Mouse (Mus musculus) G1E (cell line): Measurements from ENCODE around the gene Atp6v1e1. TPM values are rescaled to one million over a fixed set of nuclear protein-coding genes. Genes with fewer than 3 reads are reported as not detected.

ENCODE experiments used
- ATAC-seq: 2 replicates; pipeline ENCODE4 v1.8.0; 2016; ENCODE audit warnings: mild to moderate bottlenecking; ENCODE audit not compliant: insufficient number of reproducible peaks, poor library complexity, low FRiP score, severe bottlenecking; ENCODE audit errors: extremely low read depth
- DNase-seq: peaks from one replicate; pipeline ENCODE4 v3.0.0; 2012; ENCODE audit warnings: low spot score
- H3K27me3 ChIP-seq: 2 replicates; pipeline ENCODE4 v1.6.1; 2012; ENCODE audit warnings: mild to moderate bottlenecking, low read length, inconsistent platforms; ENCODE audit not compliant: insufficient read depth
- H3K36me3 ChIP-seq: replicated peaks from 2 replicates; pipeline ENCODE3; 2012; ENCODE audit warnings: mild to moderate bottlenecking, inconsistent platforms
- H3K4me1 ChIP-seq: 2 replicates; pipeline ENCODE4 v1.6.1; 2012; ENCODE audit warnings: low read depth, low read length, inconsistent platforms, mixed read lengths; ENCODE audit not compliant: insufficient read depth
- H3K4me3 ChIP-seq: 2 replicates; pipeline ENCODE4 v1.5.1; 2012; ENCODE audit warnings: low read depth, mild to moderate bottlenecking, inconsistent platforms, low read length, moderate library complexity, mixed read lengths
- H3K9me3 ChIP-seq: replicated peaks from 2 replicates; pipeline ENCODE4 v1.6.1; 2012; ENCODE audit warnings: inconsistent platforms
- CTCF ChIP-seq: IDR thresholded peaks from 2 replicates; pipeline ENCODE4 v1.5.1; 2012; ENCODE audit warnings: low read depth, low read length, inconsistent platforms, mixed read lengths
- GATA1 ChIP-seq: IDR thresholded peaks from 2 replicates; pipeline ENCODE4 v1.6.1; 2012; ENCODE audit warnings: borderline replicate concordance, low read length, inconsistent platforms, mixed read lengths
- GATA2 ChIP-seq: IDR thresholded peaks from 2 replicates; pipeline ENCODE4 v1.6.1; 2012; ENCODE audit warnings: low read depth, low read length, inconsistent platforms, borderline replicate concordance
- POLR2AphosphoS5 ChIP-seq: IDR thresholded peaks from 2 replicates; pipeline ENCODE4 v1.6.1; 2012; ENCODE audit warnings: low read depth, low read length, inconsistent platforms; ENCODE audit not compliant: insufficient replicate concordance
- TAL1 ChIP-seq: conservative IDR thresholded peaks from 2 replicates; pipeline ENCODE4 v1.6.1; 2012; ENCODE audit warnings: low read depth, low read length, inconsistent platforms, mixed read lengths
- polyA plus RNA-seq: library from polyadenylated mRNA; stranded (reverse); fragments of >175 nt; gene quantifications from 2 replicates; pipeline ENCODE4 v1.2.3, GENCODE M21; 2012
- total RNA-seq, 2 experiments: library from RNA; stranded (forward) in 1 of 2; stranded (reverse) in 1 of 2; fragments of 200-1000 nt in 1 of 2; fragments of >200 nt in 1 of 2; fragmentation: Nextera tagmentation in 1 of 2; gene quantifications; 2 replicates each; pipeline ENCODE4 v1.2.3; 2014 to 2017

Atp6v1e1 gene
- total and polyA plus RNA-seq, 3 experiments, result 50.0 to 247 (median 124) TPM

DNA sequence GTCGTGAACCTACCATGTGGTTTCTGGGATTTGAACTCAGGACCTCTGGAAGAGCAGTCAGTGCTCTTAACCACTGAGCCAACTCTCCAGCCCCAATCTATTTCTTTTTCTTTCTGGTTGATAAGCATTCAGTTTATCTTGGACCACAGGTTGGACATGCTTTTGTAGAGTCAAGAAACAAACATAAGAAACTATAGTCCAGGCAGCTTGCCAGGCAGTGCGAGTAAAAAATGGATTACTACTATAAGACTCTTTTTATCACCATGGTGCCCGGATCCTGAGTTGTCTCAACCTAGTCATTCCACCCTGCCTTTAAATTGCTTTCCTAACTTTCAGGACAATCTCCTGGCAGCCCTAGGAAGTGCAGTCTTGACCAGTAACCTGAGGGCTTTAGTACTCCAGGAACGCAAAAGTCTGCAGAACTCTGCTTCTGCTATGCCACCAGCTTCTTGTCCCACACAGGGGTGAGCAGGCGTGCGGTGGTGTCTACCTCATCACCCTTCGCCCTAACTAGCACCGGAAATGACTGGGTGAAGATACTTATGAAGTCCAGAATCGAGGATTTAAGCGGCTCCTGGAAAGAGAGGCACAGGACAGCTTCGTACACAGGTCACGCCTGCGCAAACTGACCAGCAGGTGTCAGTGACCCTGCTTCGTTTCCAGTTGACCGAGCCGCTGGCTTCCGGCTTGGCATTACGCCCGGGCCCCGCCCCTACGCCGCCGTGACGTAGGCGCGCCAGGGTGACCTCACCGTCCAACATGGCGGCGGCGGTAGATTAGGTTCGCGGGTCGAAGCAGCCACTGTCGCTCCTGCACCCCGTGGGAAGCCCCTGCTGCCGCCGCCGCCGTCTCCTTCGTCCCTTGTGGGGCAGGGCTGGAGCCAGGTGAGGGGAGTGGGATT lies 13.1 kb upstream of the Atp6v1e1 start, which contains the start of gene Bcl2l13:
Gene Bcl2l13, plus strand, starts transcription at position 739 of the 901 bp plus-strand sequence.
- DNase-seq, result peak; percentile 68
- Histone ChIP-seq H3K27me3 (no peaks in the 10 kb centered on the region), H3K4me1 (peaks cover 72% of the 10 kb centered on the region), H3K4me3 (peak within 1 kb of the TSS; percentile 94), H3K9me3 (0 out of 2 replicates have a peak, but pooled peaks cover 3% of the 10 kb centered on the region), H3K36me3 (peaks cover 25% of the 10 kb centered on the region)
- ATAC-seq, result peak; percentile 31; the same call in 1 of the 2 replicates
- no peak for TF ChIP-seq GATA2

DNA sequence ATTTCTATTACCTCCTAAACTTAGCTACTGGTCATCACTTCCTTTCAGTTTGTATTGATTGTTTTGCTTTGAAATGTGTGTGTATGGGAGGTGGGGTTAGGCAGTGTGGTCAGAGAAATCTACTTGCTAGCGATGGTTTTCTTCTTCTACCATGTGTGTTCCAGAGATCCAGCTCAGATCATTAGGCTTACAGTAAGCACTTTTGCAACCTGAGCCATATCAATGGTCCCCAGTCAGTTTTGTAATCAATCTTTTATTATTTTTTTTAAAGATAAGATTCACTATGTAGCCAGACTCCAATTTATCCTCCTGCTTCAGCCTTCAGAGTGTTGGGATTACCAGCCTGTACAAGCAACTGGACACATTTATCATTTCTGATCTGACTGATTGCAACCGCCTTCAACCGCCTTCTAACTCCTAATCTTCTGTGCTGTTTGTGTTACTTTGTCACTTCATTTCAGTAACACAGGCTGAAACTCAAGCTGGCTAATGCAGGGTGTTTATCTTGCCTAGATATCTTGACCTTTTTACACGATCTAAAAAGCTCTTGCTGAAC lies 12.3 kb upstream of the Atp6v1e1 start:
- peaks cover 69% of the 10 kb centered on the region for H3K4me1 ChIP-seq
- DNase-seq, result no peak
- 0 out of 2 replicates have a peak, but pooled peaks cover 3% of the 10 kb centered on the region for H3K9me3 ChIP-seq
- no peaks in the 10 kb centered on the region for H3K27me3 ChIP-seq
- TF ChIP-seq GATA1, result no peak
- no peak for TF ChIP-seq CTCF
- TF ChIP-seq TAL1, result peak; percentile 59
- H3K4me3 ChIP-seq, result no peak overlapping the region; the same call in 1 of the 2 replicates
- ATAC-seq, result peak; percentile 68
- H3K36me3 ChIP-seq, result peaks cover 16% of the 10 kb centered on the region

DNA sequence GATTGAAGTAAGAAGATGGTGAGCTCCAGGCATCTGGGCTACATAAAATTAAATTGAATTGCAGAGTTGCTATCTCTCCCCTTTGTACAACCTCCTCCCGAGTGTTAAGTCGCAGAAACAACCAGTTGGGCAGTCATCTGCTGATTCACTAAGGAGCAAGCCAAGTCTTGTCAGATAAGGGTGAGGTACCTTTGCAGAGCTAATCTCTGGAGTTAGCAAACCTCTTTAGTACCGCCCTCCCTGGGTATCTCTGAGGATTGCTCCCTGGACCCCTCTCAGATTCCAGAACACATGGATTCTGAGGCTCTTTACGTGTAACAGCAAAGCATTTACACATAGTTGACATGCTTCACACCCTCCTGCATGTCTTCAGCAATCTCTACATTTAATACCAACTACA lies 9.5 kb upstream of the Atp6v1e1 start:
- no peaks in the 10 kb centered on the region for H3K27me3 ChIP-seq
- H3K4me1 ChIP-seq, result peaks cover 60% of the 10 kb centered on the region
- peak; percentile 42; the same call in 1 of the 2 replicates for ATAC-seq
- H3K9me3 ChIP-seq, result no peaks in the 10 kb centered on the region
- H3K36me3 ChIP-seq, result no peaks in the 10 kb centered on the region
- no peak for DNase-seq
- no peak for TF ChIP-seq POLR2AphosphoS5
- TF ChIP-seq GATA1, result no peak
- no peak for TF ChIP-seq CTCF
- no peak for TF ChIP-seq GATA2
- no peak for TF ChIP-seq TAL1
- H3K4me3 ChIP-seq, result no peak overlapping the region

GRCm38 (mm10) chr6:120830866-120831608 lies 8.4 kb upstream of the Atp6v1e1 start:
- Histone ChIP-seq H3K9me3 (no peaks in the 10 kb centered on the region), H3K4me1 (peaks cover 60% of the 10 kb centered on the region), H3K27me3 (no peaks in the 10 kb centered on the region), H3K4me3 (no peak overlapping the region), H3K36me3 (no peaks in the 10 kb centered on the region)
- TF ChIP-seq GATA2 (no peak), POLR2AphosphoS5 (no peak), TAL1 (peak; percentile 46), CTCF (no peak), GATA1 (no peak)
- no peak for ATAC-seq
- DNase-seq, result no peak

DNA sequence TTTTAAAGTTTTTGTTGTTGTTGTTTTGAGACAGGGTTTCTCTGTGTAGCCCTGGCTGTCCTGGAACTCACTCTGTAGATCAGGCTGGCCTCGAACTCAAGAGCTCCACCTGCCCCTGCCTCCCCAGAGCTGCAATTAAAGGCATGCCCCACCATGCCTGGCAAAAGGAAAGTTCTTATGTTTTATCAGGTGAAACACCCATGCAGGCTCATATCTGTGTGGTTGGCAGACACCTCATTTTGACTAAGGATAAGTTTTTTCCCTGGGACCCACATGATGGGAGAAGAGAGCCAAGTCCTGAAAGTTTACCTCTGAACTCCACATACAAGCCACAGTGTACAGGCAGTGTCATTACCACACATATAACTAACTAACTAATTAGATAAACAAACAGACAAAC lies 7.5 kb upstream of the Atp6v1e1 start:
- Histone ChIP-seq H3K27me3 (no peaks in the 10 kb centered on the region), H3K4me3 (no peak overlapping the region), H3K4me1 (peaks cover 54% of the 10 kb centered on the region), H3K9me3 (no peaks in the 10 kb centered on the region), H3K36me3 (no peaks in the 10 kb centered on the region)
- no peak for TF ChIP-seq GATA1
- TF ChIP-seq TAL1, result 0 out of 2 replicates have a peak, but pooled peaks have one; percentile 12
- no peak for DNase-seq
- no peak for ATAC-seq

DNA sequence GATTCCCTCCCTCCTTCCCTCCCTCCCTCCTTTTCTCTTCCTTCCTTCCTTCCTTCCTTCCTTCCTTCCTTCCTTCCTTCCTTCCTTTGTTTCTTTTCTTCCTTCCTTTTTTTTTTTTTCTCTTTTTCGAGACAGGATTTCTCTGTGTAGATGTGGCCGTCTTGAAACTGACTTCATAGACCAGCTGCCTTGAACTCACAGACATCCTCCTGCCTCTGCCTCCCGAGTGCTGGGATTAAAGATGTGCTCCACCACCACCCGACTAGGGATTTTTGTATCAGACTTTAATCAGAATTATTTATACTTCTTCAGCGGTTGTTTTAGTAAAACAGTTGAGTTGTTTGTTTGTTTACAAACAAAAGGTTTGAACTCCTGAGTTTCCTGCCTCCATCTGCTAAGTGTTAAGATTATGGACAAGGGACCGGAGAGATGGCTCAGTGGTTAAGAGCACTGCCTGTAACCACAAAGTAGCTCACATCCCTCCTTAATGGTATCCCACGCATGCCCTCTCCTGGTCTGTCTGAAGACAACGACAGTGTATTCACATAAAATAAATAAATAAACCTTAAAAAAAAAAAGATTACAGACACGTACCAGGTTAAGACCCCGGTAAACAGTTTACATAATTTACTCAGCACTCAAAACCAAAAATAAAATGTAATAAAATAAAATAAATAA lies 483 bp upstream of the Atp6v1e1 start:
- Histone ChIP-seq H3K4me3 (peak overlapping the region; percentile 100; the same call in 1 of the 2 replicates), H3K27me3 (no peaks in the 10 kb centered on the region), H3K9me3 (no peaks in the 10 kb centered on the region), H3K36me3 (peaks cover 20% of the 10 kb centered on the region), H3K4me1 (peaks cover 45% of the 10 kb centered on the region)
- ATAC-seq (no peak), DNase-seq (no peak)
- TF ChIP-seq GATA1 (no peak), GATA2 (no peak), TAL1 (no peak), CTCF (no peak), POLR2AphosphoS5 (no peak)
